Mouse (Mus musculus) liver, embryonic 14.5 days (tissue): ENCODE measurements at regions not wholly inside any gene's neighbourhood (a gene's known extent, or its start where the extent isn't known, plus 50 kb on each side); places are given as distances from the start of the nearest gene placed in this dataset.

ENCODE experiments used
- CTCF ChIP-seq: IDR thresholded peaks from 2 replicates; pipeline ENCODE4 v1.5.1; 2016; ENCODE audit warnings: antibody characterized with exemption, low read depth, control low read depth
- EP300 ChIP-seq: IDR thresholded peaks from 2 replicates; pipeline ENCODE4 v1.6.1; 2016; ENCODE audit warnings: antibody characterized with exemption, low read depth

GRCm38 (mm10) chr13:70195854-70196253 lies 393.7 kb downstream of the Med10 start:
- TF ChIP-seq CTCF (no peak), EP300 (no peak)
